13 mouse cellular contexts compared by ENCODE assay signal in genomic region chr3:21761219-21761600, GRCm38 (mm10).
"Had no signal": no experiment of that assay in that cellular context is flagged by ENCODE, and none has a peak within 500 bp of the region (broad histone marks: within the 10 kb centered on the region; RNA-seq: fewer than 3 reads in every experiment).

No protein-coding gene starts in this region.

- DNase-seq: layer of hippocampus, postnatal 36 days; liver; liver, embryonic 13.5 days; liver, postnatal 0 days; midbrain, embryonic 14.5 days; right cerebral cortex, postnatal 14 days; thymus, adult 2 months; thymus, postnatal 25 days had no signal

- H3K27me3 ChIP-seq: limb, embryonic 12.5 days; liver, embryonic 13.5 days; lung, embryonic 15.5 days; neural tube, embryonic 13.5 days; stomach, embryonic 15.5 days had no signal

- H3K27ac ChIP-seq: kidney, postnatal 0 days; limb, embryonic 12.5 days; liver, embryonic 13.5 days; lung, embryonic 15.5 days; neural tube, embryonic 13.5 days; stomach, embryonic 15.5 days had no signal

- H3K4me1 ChIP-seq: limb, embryonic 12.5 days; liver, embryonic 13.5 days; lung, embryonic 15.5 days; neural tube, embryonic 13.5 days; stomach, embryonic 15.5 days had no signal

- H3K4me3 ChIP-seq: limb, embryonic 12.5 days; liver, embryonic 13.5 days; lung, embryonic 15.5 days; neural tube, embryonic 13.5 days; stomach, embryonic 15.5 days had no signal

- H3K9me3 ChIP-seq: limb, embryonic 12.5 days; liver, embryonic 13.5 days; lung, embryonic 15.5 days; neural tube, embryonic 13.5 days; stomach, embryonic 15.5 days had no signal

- H3K36me3 ChIP-seq: limb, embryonic 12.5 days; liver, embryonic 13.5 days; lung, embryonic 15.5 days; neural tube, embryonic 13.5 days; stomach, embryonic 15.5 days had no signal
